Mouse (Mus musculus): ENCODE results near the gene Fndc1.

The Fndc1 gene

DNA sequence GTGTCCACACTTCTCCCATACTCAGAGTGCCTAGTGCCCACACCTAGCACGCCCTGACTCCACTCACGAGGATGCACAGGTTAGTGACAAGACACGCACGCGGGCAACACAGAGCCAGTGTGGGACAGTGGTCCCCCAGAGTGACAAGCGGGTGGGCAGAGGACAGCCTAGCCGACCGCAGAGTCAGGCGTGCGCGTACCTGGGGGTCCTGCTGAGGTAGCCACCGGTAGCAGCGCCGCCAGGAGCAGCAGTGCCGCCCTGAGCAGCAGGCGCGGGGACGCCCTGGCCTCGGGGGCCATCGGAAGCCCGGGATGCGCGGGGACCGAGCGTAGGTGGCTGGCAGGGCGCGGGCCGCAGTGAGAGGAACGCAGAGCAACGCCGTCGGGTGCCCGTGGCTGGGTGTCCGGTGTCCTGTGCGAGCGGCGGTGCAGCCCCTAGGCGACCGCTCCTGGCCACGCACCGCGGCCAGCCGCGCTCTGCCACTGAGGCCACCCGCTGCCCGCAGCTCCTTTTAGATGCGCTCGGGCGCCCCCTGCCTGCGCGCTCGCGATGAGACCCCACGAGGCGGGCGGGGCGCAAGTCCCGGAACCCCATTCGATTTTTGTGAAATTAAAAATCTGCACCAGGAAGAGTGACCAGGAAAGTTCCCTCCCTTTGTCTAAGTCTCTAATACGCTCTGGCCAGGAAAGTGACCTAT, at the start of gene Fndc1:
Gene Fndc1, minus strand, starts transcription at position 484 of the 697 bp plus-strand sequence.
- in situ Hi-C loops (cut with MboI; ENCODE audit: low sequenced_read_pairs), result no loop called here

DNA sequence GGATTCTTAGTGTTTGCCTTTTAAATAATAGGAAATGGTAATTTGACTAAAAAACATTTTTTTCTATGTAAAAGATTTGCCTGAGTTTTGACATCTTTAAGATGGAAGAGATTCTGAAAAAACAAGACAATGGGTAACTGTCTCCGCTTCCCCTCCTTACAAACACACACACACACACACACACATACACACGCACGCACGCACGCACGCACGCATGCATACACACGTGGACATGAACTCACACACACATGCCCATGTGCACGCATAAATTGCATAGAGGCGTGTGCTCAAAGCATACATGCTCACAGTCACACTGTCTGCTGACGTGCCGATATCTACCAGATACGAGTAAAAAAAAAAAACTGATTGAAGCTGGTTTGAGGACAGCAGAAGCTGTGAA, 49.4 kb upstream of the Fndc1 start:
- in situ Hi-C loops (cut with MboI; ENCODE audit: low sequenced_read_pairs), result no loop called here

DNA sequence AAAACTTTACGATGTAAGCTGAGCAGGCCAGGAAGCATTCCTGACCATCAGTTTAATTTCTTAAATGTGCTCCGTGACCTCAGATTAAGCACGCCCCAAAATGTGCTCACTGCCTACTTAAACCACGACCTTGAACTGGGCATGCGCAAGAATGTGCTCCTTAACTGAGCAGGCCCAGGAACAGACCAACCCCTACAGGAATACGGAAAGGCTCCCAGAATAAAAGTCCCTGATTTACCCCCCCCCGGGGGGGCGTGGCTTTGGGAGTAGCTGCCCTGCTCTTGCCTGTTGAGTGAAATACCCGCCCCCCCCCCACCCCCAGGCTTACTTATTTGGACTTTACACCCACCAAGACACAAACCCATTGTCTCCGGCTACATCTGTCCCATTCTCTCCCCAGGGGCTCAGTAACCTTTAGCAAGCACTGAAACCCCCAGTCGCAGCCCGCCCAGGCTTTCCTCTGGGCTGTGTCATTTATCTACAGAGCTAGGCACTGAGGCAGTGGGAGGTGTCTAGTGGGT, 48.9 kb upstream of the Fndc1 start:
- in situ Hi-C loops (cut with MboI; ENCODE audit: low sequenced_read_pairs), result no loop called here

DNA sequence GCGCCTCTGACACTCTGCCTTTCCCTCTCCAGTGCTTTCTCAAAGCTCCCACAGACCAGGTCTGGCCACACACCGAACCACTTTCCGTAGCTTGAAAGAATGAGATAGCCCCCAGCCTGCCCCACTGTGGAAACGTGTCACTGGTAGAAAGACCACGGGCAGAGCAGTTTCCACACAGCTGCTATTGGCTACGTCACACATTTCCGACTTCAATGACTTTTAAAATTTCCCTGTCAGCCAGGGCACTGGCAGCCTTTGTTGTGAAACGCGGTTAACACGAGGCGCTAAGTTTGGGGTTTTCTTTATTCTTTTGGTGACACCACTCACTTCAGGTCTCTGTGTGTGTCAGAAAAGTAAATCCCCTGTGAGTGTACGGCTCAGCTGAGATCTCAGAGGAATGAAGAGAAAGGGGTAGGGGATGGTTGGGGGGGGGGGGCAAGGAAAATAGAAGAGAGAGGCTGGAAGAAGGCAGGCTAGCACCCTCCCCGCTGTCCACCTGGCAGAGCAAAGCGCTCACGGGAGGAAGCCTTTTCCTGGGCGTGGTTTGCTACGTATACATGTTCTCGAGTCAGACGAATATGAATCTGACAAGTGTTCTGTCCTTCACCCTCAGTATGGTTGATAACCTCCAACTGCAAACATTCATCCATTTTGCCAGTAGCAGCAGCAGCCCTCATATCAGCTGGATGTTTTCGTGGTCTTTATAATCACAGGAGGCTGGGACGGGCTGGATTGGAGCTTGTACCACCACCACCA, 47.9 kb upstream of the Fndc1 start:
- in situ Hi-C loops (cut with MboI; ENCODE audit: low sequenced_read_pairs), result no loop called here

DNA sequence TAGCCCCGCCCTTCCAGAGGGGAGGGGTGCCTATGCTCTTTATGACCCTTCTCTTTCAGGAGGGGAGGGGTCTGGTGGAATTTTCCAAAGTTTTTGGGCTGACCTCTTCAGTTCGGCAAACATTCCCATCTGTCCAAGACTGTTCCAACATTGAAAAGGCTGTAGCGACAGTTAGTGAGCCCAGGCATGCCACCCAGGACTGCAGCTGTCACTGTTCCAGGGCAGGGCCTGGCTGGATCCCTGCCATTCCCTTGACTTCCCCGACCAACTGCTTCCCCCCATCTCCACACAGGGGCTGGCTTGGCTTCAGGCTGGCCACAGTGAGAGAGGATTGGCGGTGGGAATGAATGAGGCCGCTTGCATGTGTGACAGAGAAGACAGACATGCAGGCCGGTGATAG, 46.3 kb upstream of the Fndc1 start:
- in situ Hi-C loops (cut with MboI; ENCODE audit: low sequenced_read_pairs), result no loop called here

- in situ Hi-C loops (cut with MboI; ENCODE audit: low sequenced_read_pairs), result no loop called here
Observed at GRCm38 (mm10) chr17:7871800-7872199, 44.7 kb upstream of the Fndc1 start.

DNA sequence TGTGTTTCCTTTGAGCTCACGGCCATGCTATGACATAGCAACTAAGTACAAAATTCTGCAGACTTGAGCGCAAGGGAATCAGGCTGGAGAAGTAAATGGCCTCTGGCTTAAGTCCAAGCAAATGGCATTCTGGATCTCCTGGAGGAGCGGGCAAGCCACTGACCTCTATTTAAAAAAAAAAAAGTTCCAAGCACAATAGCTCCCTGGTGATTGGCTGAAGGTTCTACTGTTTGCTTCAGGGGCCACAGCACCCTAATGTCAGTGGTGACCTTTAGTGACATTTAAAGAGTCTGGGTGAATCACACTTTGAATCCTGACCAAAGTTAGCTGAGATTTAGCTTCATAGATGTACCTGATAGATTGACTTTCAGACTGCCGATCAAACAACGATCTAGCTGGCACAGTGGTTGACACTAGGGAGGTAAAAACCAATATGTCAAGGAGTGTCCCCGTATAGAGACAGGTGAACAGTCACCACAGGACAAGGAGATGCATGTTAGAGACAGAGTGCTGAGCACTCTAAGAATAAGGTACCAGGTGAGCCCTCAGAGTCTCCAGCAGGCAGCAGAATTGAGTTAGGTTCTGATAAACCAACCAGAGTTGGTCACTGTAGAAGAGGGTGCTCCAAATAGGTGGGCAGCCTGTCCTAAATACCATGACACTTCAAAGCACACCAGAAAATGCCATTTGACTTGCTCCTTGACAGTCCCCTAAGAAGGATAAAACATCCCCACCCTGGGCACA, 43.9 kb upstream of the Fndc1 start:
- in situ Hi-C loops (cut with MboI; ENCODE audit: low sequenced_read_pairs), result no loop called here

DNA sequence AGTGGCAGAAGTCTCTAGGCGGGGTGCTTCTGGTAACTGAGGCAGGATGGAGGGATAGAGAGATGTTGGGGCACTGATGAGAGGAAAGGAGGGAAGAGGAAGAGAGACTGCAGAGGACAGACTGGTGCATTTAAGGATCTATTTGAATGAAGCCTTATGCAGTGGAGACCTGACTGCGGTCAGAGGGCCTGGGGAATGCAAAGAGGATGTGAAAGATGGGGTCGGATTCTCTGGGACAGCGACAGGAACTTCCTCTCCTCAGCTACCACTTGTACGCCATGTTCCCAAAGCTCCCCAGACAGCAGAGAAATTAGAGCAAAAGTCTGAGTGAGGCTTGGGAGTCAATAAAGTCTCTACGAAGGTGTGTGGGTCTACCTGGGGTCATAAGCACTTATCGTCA, 42.0 kb upstream of the Fndc1 start:
- in situ Hi-C loops (cut with MboI; ENCODE audit: low sequenced_read_pairs), result no loop called here

DNA sequence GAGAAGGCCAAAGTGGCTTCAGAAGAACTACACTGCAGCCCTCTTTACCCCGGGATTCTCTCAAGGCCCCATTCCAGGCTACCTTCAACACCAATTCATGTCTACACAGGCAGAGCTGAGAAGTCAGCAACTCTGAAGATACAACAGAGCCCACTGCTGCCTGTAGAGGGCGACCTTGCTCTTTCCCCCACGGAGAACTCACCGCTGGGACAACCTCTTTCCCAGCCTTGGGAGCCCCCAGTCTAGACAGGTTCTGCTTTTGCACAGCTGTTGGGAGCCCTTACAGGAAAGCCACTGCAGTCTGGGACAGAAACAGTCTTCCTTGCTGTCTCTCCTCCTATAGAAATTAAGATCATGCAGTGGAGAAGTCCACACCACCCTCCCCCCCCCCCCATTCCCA, 41.5 kb upstream of the Fndc1 start:
- in situ Hi-C loops (cut with MboI; ENCODE audit: low sequenced_read_pairs), result no loop called here

- in situ Hi-C loops (cut with MboI; ENCODE audit: low sequenced_read_pairs), result no loop called here
Observed at GRCm38 (mm10) chr17:7864740-7865139, 37.6 kb upstream of the Fndc1 start.

- in situ Hi-C loops (cut with MboI; ENCODE audit: low sequenced_read_pairs), result no loop called here
Observed at GRCm38 (mm10) chr17:7863745-7864144, 36.6 kb upstream of the Fndc1 start.

DNA sequence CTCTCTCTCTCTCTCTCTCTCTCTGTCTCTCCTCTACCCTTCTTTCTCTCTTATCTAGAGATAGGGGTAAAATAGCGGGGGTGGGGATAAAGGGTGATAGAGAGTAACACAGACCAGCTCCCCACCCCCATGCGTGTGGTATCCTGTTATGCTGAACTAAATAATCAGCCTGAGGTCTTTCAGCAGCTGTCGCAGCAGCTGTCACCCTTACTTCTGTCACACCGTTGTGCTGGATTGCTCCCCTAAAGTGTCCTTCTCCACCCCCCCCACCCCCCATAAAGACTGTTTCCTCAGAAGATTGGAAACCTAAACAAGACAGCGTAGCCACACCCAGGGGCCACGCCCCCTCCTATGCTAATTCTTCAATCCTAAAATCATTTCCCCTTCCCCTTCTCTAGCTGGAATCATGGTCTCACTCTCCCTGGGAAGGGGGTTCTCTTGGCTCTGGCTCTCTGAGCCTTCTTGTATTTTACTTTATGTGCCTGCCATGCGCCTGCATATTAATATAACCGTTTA, 33.8 kb upstream of the Fndc1 start:
- in situ Hi-C loops (cut with MboI; ENCODE audit: low sequenced_read_pairs), result no loop called here

- in situ Hi-C loops (cut with MboI; ENCODE audit: low sequenced_read_pairs), result no loop called here
Observed at GRCm38 (mm10) chr17:7857658-7858057, 30.6 kb upstream of the Fndc1 start.

- in situ Hi-C loops (cut with MboI; ENCODE audit: low sequenced_read_pairs), result no loop called here
Observed at GRCm38 (mm10) chr17:7855851-7856250, 28.7 kb upstream of the Fndc1 start.

- in situ Hi-C loops (cut with MboI; ENCODE audit: low sequenced_read_pairs), result no loop called here
Observed at GRCm38 (mm10) chr17:7851979-7852378, 24.9 kb upstream of the Fndc1 start.

GRCm38 (mm10) chr17:7851527-7851926, 24.4 kb upstream of the Fndc1 start:
- in situ Hi-C loops (cut with MboI; ENCODE audit: low sequenced_read_pairs), result no loop called here

- in situ Hi-C loops (cut with MboI; ENCODE audit: low sequenced_read_pairs), result no loop called here
Observed at GRCm38 (mm10) chr17:7850246-7850645, 23.1 kb upstream of the Fndc1 start.

- in situ Hi-C loops (cut with MboI; ENCODE audit: low sequenced_read_pairs), result no loop called here
Observed at GRCm38 (mm10) chr17:7840505-7841290, 13.6 kb upstream of the Fndc1 start.

- in situ Hi-C loops (cut with MboI; ENCODE audit: low sequenced_read_pairs), result no loop called here
Observed at GRCm38 (mm10) chr17:7827586-7827985, 484 bp upstream of the Fndc1 start.

- in situ Hi-C loops (cut with MboI; ENCODE audit: low sequenced_read_pairs), result no loop called here
Observed at GRCm38 (mm10) chr17:7825416-7825815, 1.7 kb downstream of the Fndc1 start.
